Mouse (Mus musculus) MEL (cell line): ENCODE data around the gene Gdf7. TPM values are rescaled to one million over a fixed set of nuclear protein-coding genes. Genes with fewer than 3 reads are reported as not detected.
A peak's percentile ranks its signal among the peaks of the same experiment; 100 is the strongest.

Experiments
- DNase-seq: peaks from one replicate; pipeline ENCODE4 v3.0.0; 2011; ENCODE audit warnings: low read depth, low spot score
- H3K27ac ChIP-seq: 2 replicates; pipeline ENCODE4 v1.5.1; 2012; ENCODE audit warnings: low read depth, mild to moderate bottlenecking, control low read depth, low read length, moderate library complexity; ENCODE audit not compliant: control insufficient read depth
- H3K27me3 ChIP-seq, 2 experiments: fragments of 150-350 bp in 1 of 2; sonication (generic) in 1 of 2; 2 replicates each; pipeline ENCODE4 v1.6.1; 2012; ENCODE audit warnings: low read length in 2 of 2, mild to moderate bottlenecking in 2 of 2, improper control_type of control experiment in 1 of 2, moderate library complexity in 1 of 2; ENCODE audit not compliant: insufficient read depth in 2 of 2, control insufficient read depth in 1 of 2
- H3K36me3 ChIP-seq, 2 experiments: 2 replicates each; pipeline ENCODE4 v1.6.1; 2012 to 2014; ENCODE audit warnings: low read length in 2 of 2, improper control_type of control experiment in 1 of 2, inconsistent platforms in 1 of 2, mild to moderate bottlenecking in 1 of 2; ENCODE audit not compliant: insufficient read depth in 2 of 2, control insufficient read depth in 1 of 2
- H3K4me1 ChIP-seq, 2 experiments: fragments of 150-350 bp in 1 of 2; sonication (generic) in 1 of 2; 2 replicates each; pipeline ENCODE4 v1.6.1; 2012; ENCODE audit warnings: low read length in 2 of 2, improper control_type of control experiment in 1 of 2, mild to moderate bottlenecking in 1 of 2; ENCODE audit not compliant: insufficient read depth in 2 of 2, control insufficient read depth in 1 of 2
- H3K4me3 ChIP-seq, 2 experiments: fragments of 150-350 bp in 1 of 2; sonication (generic) in 1 of 2; 2 replicates each; pipeline ENCODE4 v1.5.1; 2012; ENCODE audit warnings: low read depth in 2 of 2, low read length in 2 of 2, mild to moderate bottlenecking in 2 of 2, moderate library complexity in 2 of 2, control low read depth in 1 of 2, improper control_type of control experiment in 1 of 2; ENCODE audit not compliant: control insufficient read depth in 1 of 2, insufficient read depth in 1 of 2
- H3K79me2 ChIP-seq: 2 replicates; pipeline ENCODE4 v1.6.1; 2012; ENCODE audit warnings: mild to moderate bottlenecking, low read length, moderate library complexity; ENCODE audit not compliant: control insufficient read depth, poor library complexity, insufficient read depth
- H3K9ac ChIP-seq: 2 replicates; pipeline ENCODE4 v1.6.1; 2012; ENCODE audit warnings: low read depth, mild to moderate bottlenecking, control low read depth, low read length, moderate library complexity; ENCODE audit not compliant: control insufficient read depth, poor library complexity, severe bottlenecking
- H3K9me3 ChIP-seq: fragments of 150-350 bp; sonication (generic); replicated peaks from 2 replicates; pipeline ENCODE4 v1.6.1; 2012; ENCODE audit warnings: mild to moderate bottlenecking, low read length, improper control_type of control experiment, moderate library complexity; ENCODE audit not compliant: insufficient read depth
- CTCF ChIP-seq, 3 experiments: IDR thresholded peaks in 2 of 3; conservative IDR thresholded peaks in 1 of 3; 2 replicates each; pipeline ENCODE4 v1.5.1; 2011 to 2012; ENCODE audit warnings: low read length in 3 of 3, low read depth in 2 of 3, mild to moderate bottlenecking in 2 of 3, improper control_type of control experiment in 1 of 3, inconsistent platforms in 1 of 3, mixed read lengths in 1 of 3, moderate library complexity in 1 of 3; ENCODE audit not compliant: control insufficient read depth in 1 of 3, insufficient read depth in 1 of 3, poor library complexity in 1 of 3, severe bottlenecking in 1 of 3
- ETS1 ChIP-seq: IDR thresholded peaks from 2 replicates; pipeline ENCODE4 v1.6.1; 2012; ENCODE audit warnings: low read depth, mild to moderate bottlenecking, inconsistent platforms, low read length, improper control_type of control experiment, moderate library complexity
- HCFC1 ChIP-seq: IDR thresholded peaks from 2 replicates; pipeline ENCODE4 v1.6.1; 2012; ENCODE audit warnings: low read depth, mild to moderate bottlenecking, inconsistent platforms, low read length, improper control_type of control experiment, moderate library complexity
- KAT2A ChIP-seq: conservative IDR thresholded peaks from 2 replicates; pipeline ENCODE4 v1.6.1; 2012; ENCODE audit warnings: low read depth, low read length, improper control_type of control experiment, inconsistent platforms
- MAX ChIP-seq: IDR thresholded peaks from 2 replicates; pipeline ENCODE4 v1.6.1; 2011; ENCODE audit warnings: low read length, improper control_type of control experiment
- MEF2A ChIP-seq: IDR thresholded peaks from 2 replicates; pipeline ENCODE4 v1.6.1; 2014; ENCODE audit warnings: low read depth, mild to moderate bottlenecking, inconsistent platforms, low read length, improper control_type of control experiment; ENCODE audit not compliant: poor library complexity, insufficient replicate concordance, severe bottlenecking; ENCODE audit errors: extremely low read depth
- NELFE ChIP-seq: IDR thresholded peaks from 2 replicates; pipeline ENCODE4 v1.6.1; 2011; ENCODE audit warnings: low read depth, low read length, improper control_type of control experiment
- NRF1 ChIP-seq: IDR thresholded peaks from 2 replicates; pipeline ENCODE4 v1.6.1; 2014; ENCODE audit warnings: low read depth, mild to moderate bottlenecking, inconsistent platforms, low read length, improper control_type of control experiment, moderate library complexity; ENCODE audit not compliant: poor library complexity, insufficient read depth, severe bottlenecking
- RAD21 ChIP-seq: IDR thresholded peaks from 2 replicates; pipeline ENCODE4 v1.6.1; 2011; ENCODE audit warnings: mild to moderate bottlenecking, low read depth, low read length, improper control_type of control experiment
- SMC3 ChIP-seq: IDR thresholded peaks from 2 replicates; pipeline ENCODE4 v1.6.1; 2011; ENCODE audit warnings: low read depth, low read length, improper control_type of control experiment
- TBP ChIP-seq: IDR thresholded peaks from 2 replicates; pipeline ENCODE4 v1.8.0; 2011; ENCODE audit warnings: low read depth, low read length, improper control_type of control experiment
- TCF12 ChIP-seq: IDR thresholded peaks from 2 replicates; pipeline ENCODE4 v1.6.1; 2014; ENCODE audit warnings: low read depth, mild to moderate bottlenecking, inconsistent platforms, low read length, improper control_type of control experiment, moderate library complexity
- ZNF384 ChIP-seq: IDR thresholded peaks from 2 replicates; pipeline ENCODE4 v1.6.1; 2012; ENCODE audit warnings: low read depth, mild to moderate bottlenecking, inconsistent platforms, low read length, improper control_type of control experiment
- polyA plus RNA-seq, 2 experiments: library from polyadenylated mRNA; stranded (reverse) in 1 of 2; unstranded in 1 of 2; fragments of >175 nt in 1 of 2; fragments of >200 nt in 1 of 2; gene quantifications; 2 replicates each; pipeline versions ENCODE4 v1.2.1 to v1.2.4; 2012; ENCODE audit warnings: low replicate concordance in 2 of 2, low read depth in 1 of 2; ENCODE audit not compliant: insufficient read length in 2 of 2, insufficient read depth in 1 of 2, missing spikeins in 1 of 2
- total RNA-seq: library from RNA; depleted of rRNA; stranded (reverse); fragments of 300-350 nt; gene quantifications from 2 replicates; pipeline ENCODE4 v1.2.3, GENCODE M21; 2012

The Gdf7 gene
- total and polyA plus RNA-seq, 3 experiments, result not detected

- H3K9me3 ChIP-seq, result no peaks in the 10 kb centered on the region
- no peaks in the 10 kb centered on the region for H3K36me3 ChIP-seq
- no peak for DNase-seq
- no peak overlapping the region for H3K27ac ChIP-seq
- no peak overlapping the region for H3K4me3 ChIP-seq
- no peak overlapping the region for H3K9ac ChIP-seq
- no peaks in the 10 kb centered on the region for H3K79me2 ChIP-seq
- TF ChIP-seq ETS1, result no peak
- TF ChIP-seq RAD21, result no peak
- TF ChIP-seq NELFE, result no peak
- no peak for TF ChIP-seq NRF1
- no peak for TF ChIP-seq KAT2A
- TF ChIP-seq CTCF (IDR thresholded peaks at IDR 0.05 in 2 of 3, conservative IDR thresholded peaks at IDR 0.05 in 1 of 3; ENCODE audit: control insufficient read depth in 1 of 3, insufficient read depth in 1 of 3, low read depth in 2 of 3, low read length in 3 of 3, poor library complexity in 1 of 3, severe bottlenecking in 1 of 3), result no peak
- TF ChIP-seq TBP, result no peak
- TF ChIP-seq HCFC1, result no peak
- TF ChIP-seq TCF12, result no peak
- no peak for TF ChIP-seq ZNF384
- no peak for TF ChIP-seq MEF2A
- H3K27me3 ChIP-seq, result no peaks in the 10 kb centered on the region
- peaks cover 0 to 6% of the 10 kb centered on the region in 2 experiments; a peak in 2 of 4 replicates for H3K4me1 ChIP-seq
Measured at GRCm38 (mm10) chr12:8297586-8298214, 4.1 kb downstream of the Gdf7 start.

GRCm38 (mm10) chr12:8296154-8296553 is 5.6 kb downstream of the Gdf7 start:
- no peaks in the 10 kb centered on the region for H3K9me3 ChIP-seq

GRCm38 (mm10) chr12:8295307-8295913 is 6.3 kb downstream of the Gdf7 start:
- peak; percentile 47 for DNase-seq
- H3K9ac ChIP-seq, result no peak overlapping the region
- no peaks in the 10 kb centered on the region for H3K27me3 ChIP-seq
- peaks cover 0 to 6% of the 10 kb centered on the region in 2 experiments; a peak in 2 of 4 replicates for H3K4me1 ChIP-seq
- H3K79me2 ChIP-seq, result no peaks in the 10 kb centered on the region
- H3K4me3 ChIP-seq, result no peak overlapping the region
- H3K27ac ChIP-seq, result no peak overlapping the region
- H3K36me3 ChIP-seq, result no peaks in the 10 kb centered on the region
- TF ChIP-seq ETS1 (0 out of 2 replicates have a peak, but pooled peaks have one; percentile 15), MEF2A (no peak)
- no peaks in the 10 kb centered on the region for H3K9me3 ChIP-seq

More at GRCm38 (mm10) chr12:8296154-8296553, 5.6 kb downstream of the Gdf7 start:
- no peak overlapping the region for H3K27ac ChIP-seq
- peaks cover 0 to 6% of the 10 kb centered on the region in 2 experiments; a peak in 2 of 4 replicates for H3K4me1 ChIP-seq
- no peak for DNase-seq
- H3K27me3 ChIP-seq, result no peaks in the 10 kb centered on the region
- TF ChIP-seq SMC3, result no peak
- TF ChIP-seq MAX, result no peak
- H3K36me3 ChIP-seq, result no peaks in the 10 kb centered on the region
- no peaks in the 10 kb centered on the region for H3K79me2 ChIP-seq
- no peak overlapping the region for H3K4me3 ChIP-seq
- no peak overlapping the region for H3K9ac ChIP-seq
